Mouse (Mus musculus): ENCODE measurements around the gene Magi2. TPM values are rescaled to one million over a fixed set of nuclear protein-coding genes. Genes with fewer than 3 reads are reported as not detected.

Magi2 gene
- polyA plus RNA-seq, 1 experiment: 0.60 TPM

- Histone ChIP-seq H3K4me3 (ENCODE audit: low read depth, low read length) (no peak overlapping the region), H3K27ac (ENCODE audit: insufficient read depth, low read depth, low read length) (no peak overlapping the region), H3K4me1 (ENCODE audit: control insufficient read depth, insufficient read depth, insufficient read length, low read length) (no peaks in the 10 kb centered on the region), H3K36me3 (ENCODE audit: control insufficient read depth, insufficient read depth, low read length) (no peaks in the 10 kb centered on the region), H3K27me3 (ENCODE audit: control insufficient read depth, insufficient read depth, low read length) (no peaks in the 10 kb centered on the region)
- 70% methylated on average over 4 of the region's 4 CpGs for WGBS
- TF ChIP-seq CTCF (IDR thresholded peaks at IDR 0.05; ENCODE audit: extremely low read depth, insufficient read length, insufficient replicate concordance, low read depth, low read length): no peak
- TF ChIP-seq POLR2A (IDR thresholded peaks at IDR 0.05; ENCODE audit: low read depth, low read length): no peak
These were observed 187.7 kb downstream of the Magi2 start for GRCm38 (mm10) chr5:19414556-19414955.

- Histone ChIP-seq H3K36me3 (ENCODE audit: control insufficient read depth, insufficient read depth, low read length) (no peaks in the 10 kb centered on the region), H3K4me3 (ENCODE audit: low read depth, low read length) (no peak overlapping the region), H3K4me1 (ENCODE audit: control insufficient read depth, insufficient read depth, insufficient read length, low read length) (no peaks in the 10 kb centered on the region), H3K27me3 (ENCODE audit: control insufficient read depth, insufficient read depth, low read length) (no peaks in the 10 kb centered on the region), H3K27ac (ENCODE audit: insufficient read depth, low read depth, low read length) (no peak overlapping the region)
- TF ChIP-seq POLR2A (IDR thresholded peaks at IDR 0.05; ENCODE audit: low read depth, low read length): no peak
- TF ChIP-seq CTCF (IDR thresholded peaks at IDR 0.05; ENCODE audit: extremely low read depth, insufficient read length, insufficient replicate concordance, low read depth, low read length): no peak
- WGBS: 16% methylated on average over 2 of the region's 2 CpGs
These were observed 202.5 kb downstream of the Magi2 start for GRCm38 (mm10) chr5:19429290-19429689.

- H3K4me1 ChIP-seq (ENCODE audit: control insufficient read depth, insufficient read depth, insufficient read length, low read length): no peaks in the 10 kb centered on the region
- TF ChIP-seq POLR2A (IDR thresholded peaks at IDR 0.05; ENCODE audit: low read depth, low read length) (no peak), CTCF (IDR thresholded peaks at IDR 0.05; ENCODE audit: extremely low read depth, insufficient read length, insufficient replicate concordance, low read depth, low read length) (no peak)
- no peak overlapping the region for H3K4me3 ChIP-seq (ENCODE audit: low read depth, low read length)
- no peaks in the 10 kb centered on the region for H3K27me3 ChIP-seq (ENCODE audit: control insufficient read depth, insufficient read depth, low read length)
- H3K36me3 ChIP-seq (ENCODE audit: control insufficient read depth, insufficient read depth, low read length): no peaks in the 10 kb centered on the region
- H3K27ac ChIP-seq (ENCODE audit: insufficient read depth, low read depth, low read length): no peak overlapping the region
These were observed 235.7 kb downstream of the Magi2 start for GRCm38 (mm10) chr5:19462541-19462940.

DNA sequence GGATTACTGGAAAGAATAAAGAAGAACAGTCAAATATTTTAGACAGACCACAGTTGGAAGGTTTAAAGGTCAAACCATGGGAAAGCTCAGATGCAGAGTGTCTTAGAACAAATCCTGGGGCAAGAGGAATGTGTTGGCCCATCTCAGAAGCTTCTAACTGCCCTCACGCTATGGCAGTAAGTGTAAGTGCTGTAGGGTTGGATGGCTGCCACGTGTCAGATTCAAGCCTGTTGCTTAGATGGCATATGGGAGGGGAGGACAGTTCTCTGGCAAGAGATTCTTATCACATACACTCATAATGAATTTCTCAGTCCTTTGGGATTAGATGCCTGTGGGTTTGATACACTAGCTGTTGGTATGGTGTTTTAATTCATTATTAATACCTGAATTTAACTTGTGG is 238.5 kb downstream of the Magi2 start:
- H3K4me3 ChIP-seq (ENCODE audit: low read depth, low read length): no peak overlapping the region
- TF ChIP-seq POLR2A (IDR thresholded peaks at IDR 0.05; ENCODE audit: low read depth, low read length): no peak
- no peak for TF ChIP-seq CTCF (IDR thresholded peaks at IDR 0.05; ENCODE audit: extremely low read depth, insufficient read length, insufficient replicate concordance, low read depth, low read length)
- no peaks in the 10 kb centered on the region for H3K4me1 ChIP-seq (ENCODE audit: control insufficient read depth, insufficient read depth, insufficient read length, low read length)
- WGBS: 53% methylated on average over 2 of the region's 2 CpGs
- no peak overlapping the region for H3K27ac ChIP-seq (ENCODE audit: insufficient read depth, low read depth, low read length)
- no peaks in the 10 kb centered on the region for H3K36me3 ChIP-seq (ENCODE audit: control insufficient read depth, insufficient read depth, low read length)
- no peaks in the 10 kb centered on the region for H3K27me3 ChIP-seq (ENCODE audit: control insufficient read depth, insufficient read depth, low read length)

DNA sequence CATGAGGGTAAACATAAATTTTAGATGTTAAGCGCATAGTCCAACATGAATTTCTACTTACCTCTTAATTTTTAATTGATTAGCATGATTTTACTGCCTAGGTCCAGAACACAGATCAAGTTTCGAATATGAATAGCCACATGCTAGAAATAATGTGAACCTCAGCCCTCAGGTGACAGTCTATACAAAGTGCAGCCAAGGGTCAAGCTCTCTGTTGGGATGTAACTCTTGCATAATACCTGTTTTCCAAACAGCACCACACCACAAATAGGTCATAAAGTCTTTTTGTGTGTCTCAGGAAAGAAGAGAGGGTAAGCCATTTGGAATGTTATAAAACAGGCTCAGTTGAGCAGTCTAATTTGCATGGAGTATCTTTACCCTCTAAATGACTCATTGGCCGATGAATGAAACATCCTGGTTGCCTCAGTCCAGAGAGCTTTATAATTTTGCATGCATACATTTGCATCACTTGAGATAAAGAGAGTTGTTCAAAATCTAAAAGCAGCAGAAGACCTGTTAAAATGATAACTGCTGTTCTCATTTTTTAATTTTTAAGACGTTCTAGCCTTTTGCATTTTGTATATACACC is 246.1 kb downstream of the Magi2 start:
- H3K27me3 ChIP-seq (ENCODE audit: control insufficient read depth, insufficient read depth, low read length): no peaks in the 10 kb centered on the region
- 81% methylated on average over 4 of the region's 4 CpGs for WGBS
- no peaks in the 10 kb centered on the region for H3K36me3 ChIP-seq (ENCODE audit: control insufficient read depth, insufficient read depth, low read length)
- no peak for TF ChIP-seq POLR2A (IDR thresholded peaks at IDR 0.05; ENCODE audit: low read depth, low read length)
- TF ChIP-seq CTCF (IDR thresholded peaks at IDR 0.05; ENCODE audit: extremely low read depth, insufficient read length, insufficient replicate concordance, low read depth, low read length): no peak
- no peak overlapping the region for H3K27ac ChIP-seq (ENCODE audit: insufficient read depth, low read depth, low read length)
- H3K4me3 ChIP-seq (ENCODE audit: low read depth, low read length): no peak overlapping the region
- no peaks in the 10 kb centered on the region for H3K4me1 ChIP-seq (ENCODE audit: control insufficient read depth, insufficient read depth, insufficient read length, low read length)

DNA sequence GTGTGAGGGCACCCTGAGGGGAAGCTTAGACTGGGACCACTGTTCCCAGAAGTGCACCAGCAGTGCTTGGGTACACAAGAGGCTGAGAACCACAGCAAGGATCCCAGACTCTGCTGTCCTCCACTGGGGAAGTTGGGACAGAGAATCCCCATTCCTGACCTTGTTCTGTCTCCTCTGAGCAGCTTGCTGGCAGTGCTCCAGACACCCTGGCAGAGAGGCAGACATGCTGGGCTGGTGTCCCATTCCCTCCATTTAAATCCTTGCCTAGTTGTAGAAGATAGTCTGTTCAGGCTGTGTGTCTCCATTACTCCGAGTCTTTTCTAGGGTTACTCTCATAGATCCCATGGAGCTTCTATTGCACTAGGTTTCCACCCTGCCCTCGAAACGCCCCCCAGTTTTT is 256.1 kb downstream of the Magi2 start:
- Histone ChIP-seq H3K36me3 (ENCODE audit: control insufficient read depth, insufficient read depth, low read length) (no peaks in the 10 kb centered on the region), H3K27ac (ENCODE audit: insufficient read depth, low read depth, low read length) (no peak overlapping the region), H3K4me3 (ENCODE audit: low read depth, low read length) (no peak overlapping the region), H3K27me3 (ENCODE audit: control insufficient read depth, insufficient read depth, low read length) (no peaks in the 10 kb centered on the region), H3K4me1 (ENCODE audit: control insufficient read depth, insufficient read depth, insufficient read length, low read length) (no peaks in the 10 kb centered on the region)
- 74% methylated on average over 3 of the region's 3 CpGs for WGBS
- TF ChIP-seq POLR2A (IDR thresholded peaks at IDR 0.05; ENCODE audit: low read depth, low read length): no peak
- no peak for TF ChIP-seq CTCF (IDR thresholded peaks at IDR 0.05; ENCODE audit: extremely low read depth, insufficient read length, insufficient replicate concordance, low read depth, low read length)

DNA sequence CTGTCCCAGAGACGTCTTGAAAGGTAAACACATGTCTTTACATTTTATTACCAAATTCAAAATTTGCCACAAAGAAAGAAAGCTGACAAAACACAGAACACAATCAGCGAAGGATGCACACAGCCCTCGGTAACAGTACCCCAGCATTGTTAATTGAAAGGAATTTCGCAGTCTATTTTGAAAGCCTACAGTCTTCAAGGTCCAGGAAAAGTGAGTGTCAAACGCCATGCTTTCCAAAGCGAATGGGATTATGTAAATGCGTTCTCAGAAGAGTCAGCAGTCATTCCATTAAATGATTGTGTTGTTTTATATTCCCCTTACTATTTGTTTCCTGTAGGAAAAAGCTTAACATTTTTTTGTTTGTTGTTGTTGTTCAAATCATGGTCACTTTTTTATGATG is 261.1 kb downstream of the Magi2 start:
- H3K36me3 ChIP-seq (ENCODE audit: control insufficient read depth, insufficient read depth, low read length): no peaks in the 10 kb centered on the region
- WGBS: 30% methylated on average over 7 of the region's 7 CpGs
- no peak overlapping the region for H3K4me3 ChIP-seq (ENCODE audit: low read depth, low read length)
- H3K27me3 ChIP-seq (ENCODE audit: control insufficient read depth, insufficient read depth, low read length): no peaks in the 10 kb centered on the region
- no peaks in the 10 kb centered on the region for H3K4me1 ChIP-seq (ENCODE audit: control insufficient read depth, insufficient read depth, insufficient read length, low read length)
- TF ChIP-seq CTCF (IDR thresholded peaks at IDR 0.05; ENCODE audit: extremely low read depth, insufficient read length, insufficient replicate concordance, low read depth, low read length): no peak
- no peak for TF ChIP-seq POLR2A (IDR thresholded peaks at IDR 0.05; ENCODE audit: low read depth, low read length)
- no peak overlapping the region for H3K27ac ChIP-seq (ENCODE audit: insufficient read depth, low read depth, low read length)
